Mouse (Mus musculus) bone marrow macrophage, adult 2 months (primary cell): ENCODE measurements at regions not wholly inside any gene's neighbourhood (a gene's known extent, or its start where the extent isn't known, plus 50 kb on each side); places are given as distances from the start of the nearest gene placed in this dataset.

Experiments used
- CTCF ChIP-seq: IDR thresholded peaks from 2 replicates; pipeline ENCODE4 v1.5.1; 2012; ENCODE audit warnings: low read depth, mild to moderate bottlenecking, low read length, moderate library complexity
- POLR2A ChIP-seq: IDR thresholded peaks from 2 replicates; pipeline ENCODE4 v1.6.1; 2012; ENCODE audit warnings: mild to moderate bottlenecking, low read depth, low read length, borderline replicate concordance

- TF ChIP-seq POLR2A = no peak
- no peak for TF ChIP-seq CTCF
Observed at GRCm38 (mm10) chr10:23480474-23480873, 129.9 kb upstream of the Eya4 start.
